Comparison of ENCODE assay signal across 24 mouse cellular contexts in the genomic region with DNA sequence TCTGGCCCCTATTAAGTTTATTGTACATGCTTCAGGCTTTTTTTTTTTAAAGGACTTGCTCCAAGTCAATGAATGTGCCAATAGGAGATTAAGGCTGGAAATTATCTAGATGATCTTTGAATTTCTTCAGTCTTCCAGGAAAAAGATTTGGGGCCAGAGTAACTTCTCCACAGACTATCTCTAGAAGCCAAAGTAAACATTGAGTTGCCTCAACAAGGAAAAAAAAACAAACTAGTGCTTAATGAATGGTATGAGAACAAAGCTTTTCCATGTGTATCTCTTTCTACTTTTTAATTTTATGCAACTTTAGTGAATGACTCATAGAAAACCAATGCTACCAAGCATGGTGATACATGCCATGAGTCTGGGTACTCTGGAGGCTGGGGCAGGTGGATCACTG.
DNase-seq lines count a peak whose midpoint lies in the region; ATAC-seq and TF ChIP-seq lines count a peak whose summit lies in the region.
"Had no signal": no experiment of that assay in that cellular context is flagged by ENCODE, and none has a peak within 500 bp of the region (broad histone marks: within the 10 kb centered on the region; RNA-seq: fewer than 3 reads in every experiment).

No protein-coding gene starts in this region.

- H3K4me2 ChIP-seq in kidney, postnatal 0 days (ENCODE audit: low read length) = no peak overlapping the region
- H3K4me2 ChIP-seq: embryonic facial prominence, embryonic 13.5 days; embryonic facial prominence, embryonic 15.5 days; forebrain, embryonic 12.5 days had no signal

- no peak overlapping the region for H3K9ac ChIP-seq in kidney, postnatal 0 days (ENCODE audit: low read depth, low read length)
- H3K9ac ChIP-seq: embryonic facial prominence, embryonic 13.5 days; embryonic facial prominence, embryonic 15.5 days; forebrain, embryonic 12.5 days had no signal

- ATAC-seq in kidney, postnatal 0 days (replicated peaks; ENCODE audit: low FRiP score, low read depth) = no peak
- ATAC-seq in megakaryocyte progenitor cell, adult 5-6 weeks (replicated peaks; ENCODE audit: poor library complexity) = no peak
- ATAC-seq: forebrain, embryonic 14.5 days; forebrain, embryonic 16.5 days had no signal

- H3K27ac ChIP-seq in kidney, postnatal 0 days = no peak overlapping the region
- H3K27ac ChIP-seq: embryonic facial prominence, embryonic 13.5 days; embryonic facial prominence, embryonic 15.5 days; forebrain, embryonic 10.5 days; forebrain, embryonic 12.5 days had no signal

- H3K27me3 ChIP-seq in kidney, postnatal 0 days (ENCODE audit: insufficient read depth, low read length) = no peaks in the 10 kb centered on the region
- H3K27me3 ChIP-seq: embryonic facial prominence, embryonic 13.5 days; embryonic facial prominence, embryonic 15.5 days; forebrain, embryonic 12.5 days had no signal

- no peaks in the 10 kb centered on the region for H3K4me1 ChIP-seq in kidney, postnatal 0 days (replicated peaks; ENCODE audit: insufficient read depth, low read length)
- H3K4me1 ChIP-seq: embryonic facial prominence, embryonic 15.5 days; forebrain, embryonic 10.5 days; forebrain, embryonic 12.5 days had no signal

- no peak for TF ChIP-seq CTCF in kidney, postnatal 0 days (IDR thresholded peaks at IDR 0.05; ENCODE audit: low read depth)

- no peaks in the 10 kb centered on the region for H3K9me3 ChIP-seq in kidney, postnatal 0 days (replicated peaks; ENCODE audit: low read length)
- H3K9me3 ChIP-seq: embryonic facial prominence, embryonic 13.5 days; embryonic facial prominence, embryonic 15.5 days; forebrain, embryonic 10.5 days; forebrain, embryonic 12.5 days had no signal

- H3K4me3 ChIP-seq in kidney, postnatal 0 days (replicated peaks; ENCODE audit: low read depth, low read length) = no peak overlapping the region
- H3K4me3 ChIP-seq: embryonic facial prominence, embryonic 13.5 days; embryonic facial prominence, embryonic 15.5 days; erythroblast, embryonic 14.5 days; forebrain, embryonic 10.5 days; forebrain, embryonic 12.5 days had no signal

- H3K36me3 ChIP-seq in kidney, postnatal 0 days (ENCODE audit: insufficient read depth, low read length) = no peaks in the 10 kb centered on the region
- H3K36me3 ChIP-seq: embryonic facial prominence, embryonic 13.5 days; embryonic facial prominence, embryonic 15.5 days; forebrain, embryonic 10.5 days; forebrain, embryonic 12.5 days had no signal

- DNase-seq in kidney, postnatal 0 days (ENCODE audit: low spot score) = peak; percentile 32
- no peak for DNase-seq in kidney, postnatal 25 days
- peak; percentile 91 for DNase-seq in Muller cell, postnatal 12 days (ENCODE audit: inconsistent ontology term)
- DNase-seq in fat pad, adult 2 months (ENCODE audit: extremely low read depth, low read depth, low spot score) = peak; percentile 98
- DNase-seq in gonadal fat pad, adult 2 months (ENCODE audit: low read depth) = peak; percentile 96
- no peak for DNase-seq in B cell, adult 2 months
- DNase-seq: adrenal gland, adult 2 months; adrenal gland, postnatal 10 days; adrenal gland, postnatal 25 days; cerebellum, adult 11 months; cerebellum, adult 18-20 months; cerebellum, adult 8-10 months; cerebellum, adult 9-11 months; cerebellum, postnatal 14 days; cerebellum, postnatal 36 days; embryo, embryonic 11 days had no signal

Comparison
In these comparisons a context has a peak if more than half of its experiments do, and no peak if none do; other contexts are left out.
1. DNase-seq: peak in kidney, postnatal 0 days (single experiment), Muller cell, postnatal 12 days (single experiment), fat pad, adult 2 months (single experiment) and gonadal fat pad, adult 2 months (single experiment); none in kidney, postnatal 25 days (0 of 2) and B cell, adult 2 months (0 of 2).